Mouse (Mus musculus) E14TG2a.4 (cell line): ENCODE results near the gene Zfp385c.
A peak's percentile ranks its signal among the peaks of the same experiment; 100 is the strongest.

Experiments used
- H3K27me3 ChIP-seq: 2 replicates; pipeline ENCODE4 v1.6.1; 2014; ENCODE audit warnings: low read length, control low read depth; ENCODE audit not compliant: insufficient read depth
- H3K36me3 ChIP-seq: 2 replicates; pipeline ENCODE4 v1.6.1; 2014; ENCODE audit warnings: low read length, control low read depth; ENCODE audit not compliant: insufficient read depth
- H3K4me1 ChIP-seq: replicated peaks from 2 replicates; pipeline ENCODE4 v1.6.1; 2014; ENCODE audit warnings: low read depth, low read length, control low read depth
- H3K4me3 ChIP-seq: replicated peaks from 2 replicates; pipeline ENCODE4 v1.5.1; 2014; ENCODE audit warnings: mild to moderate bottlenecking, low read length
- H3K9me3 ChIP-seq: 2 replicates; pipeline ENCODE4 v1.6.1; 2014; ENCODE audit warnings: low read length, control low read depth
- CTCF ChIP-seq: conservative IDR thresholded peaks from 2 replicates; pipeline ENCODE4 v1.5.1; 2014; ENCODE audit warnings: low read length
- NANOG ChIP-seq: IDR thresholded peaks from 2 replicates; pipeline ENCODE4 v1.6.1; 2014; ENCODE audit warnings: borderline replicate concordance, low read length, mixed read lengths
- POU5F1 ChIP-seq: IDR thresholded peaks from 2 replicates; pipeline ENCODE4 v1.6.1; 2014; ENCODE audit warnings: low read length, borderline replicate concordance

The Zfp385c gene

DNA sequence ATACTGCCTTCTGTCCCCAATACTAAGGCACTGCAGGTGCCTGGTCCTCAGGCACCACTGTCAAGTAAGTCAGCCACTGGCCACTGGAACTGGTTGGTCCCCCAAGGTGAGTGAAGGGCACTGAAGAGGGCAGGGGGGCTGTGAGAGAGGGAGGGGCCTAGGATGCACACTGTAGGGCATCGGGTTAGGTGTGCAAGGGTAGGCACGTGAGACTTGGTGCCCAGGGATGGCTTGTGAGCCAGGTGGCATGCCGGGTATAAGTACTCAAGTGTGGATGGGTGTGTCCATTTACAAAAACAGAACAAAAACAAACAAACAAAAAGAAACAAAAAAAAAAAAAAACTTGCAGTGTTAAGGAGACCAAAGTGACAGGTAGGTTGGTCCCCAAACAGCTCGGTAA is 3.8 kb downstream of the Zfp385c start:
- Histone ChIP-seq H3K36me3 (no peaks in the 10 kb centered on the region), H3K4me3 (no peak overlapping the region), H3K4me1 (peaks cover 41% of the 10 kb centered on the region), H3K9me3 (no peaks in the 10 kb centered on the region), H3K27me3 (peaks cover 30% of the 10 kb centered on the region)
- TF ChIP-seq POU5F1, result no peak

DNA sequence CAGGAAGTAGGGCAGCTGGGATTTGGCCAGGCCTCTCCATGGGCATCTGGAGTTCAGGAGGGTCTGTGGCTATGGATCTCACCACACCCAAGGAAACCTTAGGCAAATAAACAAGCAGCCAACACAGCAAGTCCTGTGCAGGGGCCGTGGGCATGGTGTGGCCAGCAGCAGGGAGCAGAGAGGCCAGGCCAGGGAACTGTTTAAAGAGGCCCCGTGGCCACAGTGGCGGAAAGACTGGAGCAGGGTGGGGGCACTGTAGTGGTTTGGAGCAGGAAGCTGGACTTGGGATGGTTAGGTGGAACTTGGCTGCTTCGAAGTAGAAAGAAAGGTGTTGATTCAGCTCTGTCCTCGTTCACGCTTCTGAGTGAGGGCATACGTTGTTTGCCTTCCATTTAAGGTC is 5.0 kb downstream of the Zfp385c start:
- Histone ChIP-seq H3K4me1 (peaks cover 42% of the 10 kb centered on the region), H3K27me3 (peaks cover 24% of the 10 kb centered on the region), H3K4me3 (no peak overlapping the region), H3K36me3 (no peaks in the 10 kb centered on the region), H3K9me3 (no peaks in the 10 kb centered on the region)
- TF ChIP-seq CTCF (no peak), NANOG (no peak), POU5F1 (no peak)

DNA sequence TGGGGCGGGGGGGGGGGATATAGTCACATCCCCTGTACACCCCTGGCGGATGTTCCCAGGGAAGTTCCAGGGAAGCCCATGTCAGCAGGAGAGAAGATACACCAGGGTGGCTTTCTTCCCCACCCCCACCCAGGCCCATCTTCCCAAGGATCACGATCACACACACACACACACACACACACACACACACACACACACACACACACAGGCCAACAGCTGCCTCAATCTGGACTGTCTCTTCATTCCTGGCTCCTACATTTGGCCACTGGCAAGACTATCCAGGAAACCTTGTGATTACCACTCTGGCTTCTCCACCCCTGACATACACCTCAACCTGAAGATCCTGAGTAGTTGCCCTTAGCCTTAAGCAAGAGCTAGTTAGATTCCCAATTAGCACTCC is 6.9 kb downstream of the Zfp385c start:
- TF ChIP-seq CTCF, result no peak
- TF ChIP-seq POU5F1, result no peak
- TF ChIP-seq NANOG, result no peak

DNA sequence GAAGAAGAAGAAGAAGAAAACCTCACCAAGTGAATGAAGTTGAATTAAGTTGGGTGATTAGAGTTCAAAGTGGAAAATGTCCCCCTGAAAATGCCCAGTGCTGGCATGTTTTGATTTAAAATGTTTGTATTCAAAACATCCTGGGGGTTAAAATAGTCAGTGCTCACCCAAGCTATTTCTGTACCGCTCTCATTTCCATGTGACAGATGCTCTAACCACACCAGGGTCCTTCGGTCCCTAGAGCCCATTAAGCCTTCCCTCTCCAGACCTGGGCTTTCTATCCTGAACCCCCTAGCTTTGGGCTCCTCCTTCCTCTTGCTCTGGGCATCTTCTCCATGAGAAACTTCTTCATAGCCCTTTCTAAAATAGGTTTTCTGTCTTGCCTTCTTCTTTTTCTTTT is 8.2 kb downstream of the Zfp385c start:
- H3K9me3 ChIP-seq, result no peaks in the 10 kb centered on the region
- no peaks in the 10 kb centered on the region for H3K36me3 ChIP-seq
- TF ChIP-seq POU5F1 (no peak), CTCF (no peak), NANOG (no peak)
- H3K4me1 ChIP-seq, result peaks cover 44% of the 10 kb centered on the region
- H3K27me3 ChIP-seq, result no peaks in the 10 kb centered on the region; the same call in 1 of the 2 replicates
- no peak overlapping the region for H3K4me3 ChIP-seq

More for the DNA sequence above, 6.9 kb downstream of the Zfp385c start:
- no peaks in the 10 kb centered on the region for H3K36me3 ChIP-seq
- no peaks in the 10 kb centered on the region for H3K9me3 ChIP-seq
- H3K4me1 ChIP-seq, result peaks cover 46% of the 10 kb centered on the region
- H3K27me3 ChIP-seq, result peaks cover 6% of the 10 kb centered on the region
- H3K4me3 ChIP-seq, result no peak overlapping the region

DNA sequence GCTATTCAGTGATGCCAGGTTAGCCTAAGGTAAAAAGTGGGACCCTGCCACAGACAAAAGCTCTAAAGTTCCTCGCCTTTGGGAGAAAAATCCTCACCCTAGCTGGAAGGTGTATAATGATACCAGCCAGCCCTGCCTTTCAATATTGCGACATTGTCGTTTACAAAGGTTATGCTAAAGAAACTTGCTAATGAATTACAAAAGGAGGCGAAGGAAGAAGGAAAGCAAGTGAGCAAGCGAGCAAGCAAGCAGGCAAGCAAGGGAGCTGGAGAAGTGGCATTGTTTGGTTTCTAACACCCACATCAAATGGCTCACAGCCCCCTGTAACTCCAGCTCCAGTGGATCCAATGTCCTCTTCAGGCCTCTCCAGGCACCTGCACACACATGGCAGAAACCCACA is 9.7 kb downstream of the Zfp385c start:
- Histone ChIP-seq H3K9me3 (no peaks in the 10 kb centered on the region), H3K27me3 (peaks cover 4% of the 10 kb centered on the region; the same call in 1 of the 2 replicates), H3K36me3 (no peaks in the 10 kb centered on the region), H3K4me1 (peaks cover 51% of the 10 kb centered on the region), H3K4me3 (0 out of 2 replicates have a peak overlapping the region, but pooled peaks have one; percentile 21)
- no peak for TF ChIP-seq POU5F1
- no peak for TF ChIP-seq CTCF
- no peak for TF ChIP-seq NANOG

DNA sequence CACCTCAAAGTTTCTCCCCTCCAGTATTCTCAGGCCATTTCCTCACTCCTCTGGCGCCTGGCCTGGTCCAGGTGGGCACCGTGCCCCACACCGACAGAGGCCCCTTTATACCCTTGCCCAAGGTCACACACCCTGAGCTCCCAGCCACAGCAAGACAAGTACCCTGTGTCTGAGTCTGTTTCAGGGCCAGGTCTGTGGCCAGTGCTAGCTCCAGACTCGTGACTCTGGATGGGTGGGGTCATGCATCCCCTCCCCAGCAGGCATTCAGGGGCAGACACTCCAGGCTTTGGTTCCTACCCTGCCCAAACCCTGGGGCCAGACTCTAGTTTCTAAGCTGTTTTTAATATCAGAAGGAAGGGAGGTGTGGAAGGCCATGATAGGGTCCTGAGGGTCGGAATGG is 10.4 kb downstream of the Zfp385c start:
- Histone ChIP-seq H3K4me1 (peaks cover 55% of the 10 kb centered on the region), H3K4me3 (0 out of 2 replicates have a peak overlapping the region, but pooled peaks have one; percentile 21), H3K36me3 (no peaks in the 10 kb centered on the region), H3K9me3 (no peaks in the 10 kb centered on the region), H3K27me3 (peaks cover 6% of the 10 kb centered on the region; the same call in 1 of the 2 replicates)
- TF ChIP-seq CTCF, result no peak
- no peak for TF ChIP-seq POU5F1
- no peak for TF ChIP-seq NANOG

DNA sequence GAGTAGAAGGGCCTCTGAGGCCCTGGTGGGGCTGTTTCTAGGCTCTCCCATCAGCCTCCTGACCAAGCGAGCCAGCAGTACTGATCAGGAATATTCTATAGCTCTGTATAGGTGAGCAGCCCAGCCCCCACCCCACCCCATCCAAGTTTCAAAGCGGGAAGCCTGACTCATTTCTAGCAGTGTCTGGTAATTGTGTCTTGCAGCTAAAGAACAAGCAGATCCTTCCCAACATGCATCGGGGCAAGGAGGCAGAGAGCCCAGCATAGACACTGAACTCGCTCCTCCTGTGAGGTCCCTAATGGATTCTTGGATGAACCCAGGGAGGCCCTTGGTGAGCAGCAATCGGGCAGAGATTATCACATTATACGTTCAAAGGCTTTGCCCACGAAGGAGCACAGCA is 14.4 kb downstream of the Zfp385c start:
- Histone ChIP-seq H3K4me1 (peaks cover 57% of the 10 kb centered on the region), H3K36me3 (no peaks in the 10 kb centered on the region), H3K4me3 (no peak overlapping the region; the same call in 1 of the 2 replicates), H3K27me3 (peaks cover 30% of the 10 kb centered on the region), H3K9me3 (no peaks in the 10 kb centered on the region)
- TF ChIP-seq CTCF, result no peak
- no peak for TF ChIP-seq NANOG
- no peak for TF ChIP-seq POU5F1

DNA sequence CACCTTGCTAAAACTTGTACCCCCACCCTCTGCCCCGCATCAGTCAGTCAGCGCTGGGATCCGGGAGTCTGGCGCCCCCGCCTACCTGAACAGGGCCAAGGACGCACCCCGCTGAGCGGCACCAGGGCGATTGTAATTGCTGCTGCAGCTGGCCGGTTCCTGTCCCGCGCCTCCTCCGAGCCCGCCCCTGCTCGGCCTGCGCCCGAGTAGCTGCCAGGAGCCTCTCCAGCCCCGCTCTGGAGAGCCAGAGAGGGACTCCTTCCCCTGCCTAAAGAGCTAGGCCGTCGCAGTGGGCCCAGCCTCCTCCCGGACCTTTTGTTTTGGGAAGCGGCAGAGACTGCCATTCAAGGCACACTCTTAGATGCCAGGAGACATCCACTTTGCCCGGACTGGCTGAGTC is 19.1 kb downstream of the Zfp385c start:
- Histone ChIP-seq H3K4me1 (peaks cover 33% of the 10 kb centered on the region), H3K4me3 (peak overlapping the region; percentile 61), H3K36me3 (peaks cover 3% of the 10 kb centered on the region; the same call in 1 of the 2 replicates), H3K9me3 (peaks cover 34% of the 10 kb centered on the region), H3K27me3 (peaks cover 36% of the 10 kb centered on the region)
- TF ChIP-seq NANOG (no peak), POU5F1 (no peak), CTCF (no peak)

DNA sequence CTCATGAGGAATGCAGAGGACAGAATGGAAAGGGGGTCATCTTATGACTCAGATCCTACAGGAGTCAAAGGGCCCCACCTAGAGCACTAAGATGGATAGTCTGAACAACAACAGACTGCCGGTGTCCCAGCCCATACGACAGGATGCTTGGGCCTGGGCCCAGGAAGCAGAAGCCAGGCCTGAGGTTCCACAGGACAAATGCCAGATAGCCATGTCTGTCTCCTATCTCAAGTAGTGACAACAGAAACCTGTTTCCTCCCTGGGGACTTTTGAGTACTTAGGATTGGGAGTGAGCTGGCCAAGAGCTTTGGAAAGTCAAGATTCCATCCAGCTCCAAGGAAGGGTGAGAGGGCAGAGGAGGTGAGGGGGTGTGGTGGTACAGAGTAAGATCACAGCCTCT is 20.3 kb downstream of the Zfp385c start:
- Histone ChIP-seq H3K9me3 (peaks cover 34% of the 10 kb centered on the region), H3K4me1 (peaks cover 22% of the 10 kb centered on the region), H3K4me3 (no peak overlapping the region), H3K27me3 (peaks cover 30% of the 10 kb centered on the region), H3K36me3 (peaks cover 3% of the 10 kb centered on the region; the same call in 1 of the 2 replicates)
- TF ChIP-seq NANOG (no peak), CTCF (no peak), POU5F1 (no peak)
